ENCODE assay signal across 18 mouse cellular contexts in genomic region chr4:63939428-63939827, GRCm38 (mm10).
"Had no signal": no experiment of that assay in that cellular context is flagged by ENCODE, and none has a peak within 500 bp of the region (broad histone marks: within the 10 kb centered on the region; RNA-seq: fewer than 3 reads in every experiment).

No protein-coding gene starts in this region.

- ATAC-seq: midbrain, embryonic 15.5 days had no signal

- H3K9me3 ChIP-seq: midbrain, embryonic 10.5 days; midbrain, embryonic 12.5 days; midbrain, embryonic 15.5 days; neural tube, embryonic 13.5 days; neural tube, embryonic 15.5 days had no signal

- H3K27ac ChIP-seq: midbrain, embryonic 10.5 days; midbrain, embryonic 12.5 days; midbrain, embryonic 15.5 days; neural tube, embryonic 13.5 days; neural tube, embryonic 15.5 days had no signal

- H3K9ac ChIP-seq: lung, embryonic 14.5 days; midbrain, embryonic 12.5 days; midbrain, embryonic 15.5 days; neural tube, embryonic 13.5 days; neural tube, embryonic 15.5 days had no signal

- H3K36me3 ChIP-seq: midbrain, embryonic 10.5 days; midbrain, embryonic 12.5 days; midbrain, embryonic 15.5 days; neural tube, embryonic 13.5 days; neural tube, embryonic 15.5 days had no signal

- H3K4me3 ChIP-seq: midbrain, embryonic 10.5 days; midbrain, embryonic 12.5 days; midbrain, embryonic 15.5 days; myocyte; neural tube, embryonic 13.5 days; neural tube, embryonic 15.5 days had no signal

- H3K4me1 ChIP-seq: midbrain, embryonic 10.5 days; midbrain, embryonic 12.5 days; midbrain, embryonic 15.5 days; neural tube, embryonic 13.5 days; neural tube, embryonic 15.5 days had no signal

- DNase-seq: lung, adult 18-20 months; lung, embryonic 14.5 days; lung, postnatal 10 days; lung, postnatal 4 days; retina, postnatal 1 day; right cerebral cortex, adult 18-20 months; right cerebral cortex, postnatal 25 days; right cerebral cortex, postnatal 4 days; spleen, adult 18-20 months; thymus, adult 18-20 months; thymus, postnatal 14 days; thymus, postnatal 36 days had no signal

- H3K4me2 ChIP-seq: lung, embryonic 14.5 days; midbrain, embryonic 12.5 days; midbrain, embryonic 15.5 days; neural tube, embryonic 13.5 days; neural tube, embryonic 15.5 days had no signal

- H3K27me3 ChIP-seq: midbrain, embryonic 12.5 days; midbrain, embryonic 15.5 days; neural tube, embryonic 13.5 days; neural tube, embryonic 15.5 days had no signal
